Mouse (Mus musculus) MEL (cell line): Measurements from ENCODE around the gene Otp.

Experiments
- CHD2 ChIP-seq: IDR thresholded peaks from 2 replicates; pipeline ENCODE4 v1.6.1; 2011; ENCODE audit warnings: low read length, improper control_type of control experiment
- CTCF ChIP-seq, 3 experiments: IDR thresholded peaks in 2 of 3; conservative IDR thresholded peaks in 1 of 3; 2 replicates each; pipeline ENCODE4 v1.5.1; 2011 to 2012; ENCODE audit warnings: low read length in 3 of 3, low read depth in 2 of 3, mild to moderate bottlenecking in 2 of 3, improper control_type of control experiment in 1 of 3, inconsistent platforms in 1 of 3, mixed read lengths in 1 of 3, moderate library complexity in 1 of 3; ENCODE audit not compliant: control insufficient read depth in 1 of 3, insufficient read depth in 1 of 3, poor library complexity in 1 of 3, severe bottlenecking in 1 of 3
- ELF1 ChIP-seq: IDR thresholded peaks from 2 replicates; pipeline ENCODE4 v1.6.1; 2014; ENCODE audit warnings: low read depth, mild to moderate bottlenecking, inconsistent platforms, low read length, improper control_type of control experiment, moderate library complexity
- EP300 ChIP-seq, 2 experiments: IDR thresholded peaks; 2 replicates each; pipeline ENCODE4 v1.6.1; 2011; ENCODE audit warnings: improper control_type of control experiment in 2 of 2, low read length in 2 of 2, low read depth in 1 of 2, mild to moderate bottlenecking in 1 of 2
- GATA1 ChIP-seq: IDR thresholded peaks from 2 replicates; pipeline ENCODE4 v1.6.1; 2011; ENCODE audit warnings: low read depth, low read length, improper control_type of control experiment
- MAFK ChIP-seq: IDR thresholded peaks from 2 replicates; pipeline ENCODE4 v1.6.1; 2011; ENCODE audit warnings: low read depth, mild to moderate bottlenecking, low read length, improper control_type of control experiment, borderline replicate concordance
- MXI1 ChIP-seq: IDR thresholded peaks from 2 replicates; pipeline ENCODE4 v1.6.1; 2011; ENCODE audit warnings: mild to moderate bottlenecking, low read depth, low read length, improper control_type of control experiment
- MYC ChIP-seq: IDR thresholded peaks from 2 replicates; pipeline ENCODE4 v1.6.1; 2011; ENCODE audit warnings: low read depth, mild to moderate bottlenecking, low read length, improper control_type of control experiment, moderate library complexity
- NRF1 ChIP-seq: IDR thresholded peaks from 2 replicates; pipeline ENCODE4 v1.6.1; 2014; ENCODE audit warnings: low read depth, mild to moderate bottlenecking, inconsistent platforms, low read length, improper control_type of control experiment, moderate library complexity; ENCODE audit not compliant: poor library complexity, insufficient read depth, severe bottlenecking
- POLR2A ChIP-seq, 2 experiments: IDR thresholded peaks; 2 replicates each; pipeline ENCODE4 v1.6.1; 2011 to 2012; ENCODE audit warnings: low read length in 2 of 2, mild to moderate bottlenecking in 2 of 2, control low read depth in 1 of 2, improper control_type of control experiment in 1 of 2, low read depth in 1 of 2, moderate library complexity in 1 of 2; ENCODE audit not compliant: control insufficient read depth in 1 of 2, insufficient read depth in 1 of 2, poor library complexity in 1 of 2
- UBTF ChIP-seq: IDR thresholded peaks from 2 replicates; pipeline ENCODE4 v1.6.1; 2012; ENCODE audit warnings: low read depth, mild to moderate bottlenecking, inconsistent platforms, low read length, improper control_type of control experiment, moderate library complexity, borderline replicate concordance; ENCODE audit not compliant: insufficient read depth
- USF1 ChIP-seq: IDR thresholded peaks from 2 replicates; pipeline ENCODE4 v1.6.1; 2014; ENCODE audit warnings: low read depth, mild to moderate bottlenecking, inconsistent platforms, low read length, improper control_type of control experiment, moderate library complexity
- USF2 ChIP-seq, 2 experiments: IDR thresholded peaks; 2 replicates each; pipeline ENCODE4 v1.6.1; 2011 to 2012; ENCODE audit warnings: improper control_type of control experiment in 2 of 2, low read length in 2 of 2, borderline replicate concordance in 1 of 2, inconsistent platforms in 1 of 2, low read depth in 1 of 2, mild to moderate bottlenecking in 1 of 2; ENCODE audit not compliant: insufficient read depth in 1 of 2

- TF ChIP-seq CTCF (IDR thresholded peaks at IDR 0.05 in 2 of 3, conservative IDR thresholded peaks at IDR 0.05 in 1 of 3; ENCODE audit: control insufficient read depth in 1 of 3, insufficient read depth in 1 of 3, low read depth in 2 of 3, low read length in 3 of 3, poor library complexity in 1 of 3, severe bottlenecking in 1 of 3) (no peak), POLR2A (IDR thresholded peaks at IDR 0.05; ENCODE audit: control insufficient read depth in 1 of 2, insufficient read depth in 1 of 2, low read depth in 1 of 2, low read length in 2 of 2, poor library complexity in 1 of 2) (no peak), MXI1 (no peak), CHD2 (no peak), EP300 (IDR thresholded peaks at IDR 0.05; ENCODE audit: low read depth in 1 of 2, low read length in 2 of 2) (no peak), ELF1 (no peak), MYC (no peak), GATA1 (no peak), NRF1 (no peak), USF1 (no peak), MAFK (no peak), USF2 (IDR thresholded peaks at IDR 0.05; ENCODE audit: borderline replicate concordance in 1 of 2, insufficient read depth in 1 of 2, low read depth in 1 of 2, low read length in 2 of 2) (no peak), UBTF (no peak)
Measured at GRCm38 (mm10) chr13:94847870-94848269, 27.5 kb upstream of the Otp start.
